Mouse (Mus musculus): ENCODE results near the gene Isca2.

Isca2 gene

DNA sequence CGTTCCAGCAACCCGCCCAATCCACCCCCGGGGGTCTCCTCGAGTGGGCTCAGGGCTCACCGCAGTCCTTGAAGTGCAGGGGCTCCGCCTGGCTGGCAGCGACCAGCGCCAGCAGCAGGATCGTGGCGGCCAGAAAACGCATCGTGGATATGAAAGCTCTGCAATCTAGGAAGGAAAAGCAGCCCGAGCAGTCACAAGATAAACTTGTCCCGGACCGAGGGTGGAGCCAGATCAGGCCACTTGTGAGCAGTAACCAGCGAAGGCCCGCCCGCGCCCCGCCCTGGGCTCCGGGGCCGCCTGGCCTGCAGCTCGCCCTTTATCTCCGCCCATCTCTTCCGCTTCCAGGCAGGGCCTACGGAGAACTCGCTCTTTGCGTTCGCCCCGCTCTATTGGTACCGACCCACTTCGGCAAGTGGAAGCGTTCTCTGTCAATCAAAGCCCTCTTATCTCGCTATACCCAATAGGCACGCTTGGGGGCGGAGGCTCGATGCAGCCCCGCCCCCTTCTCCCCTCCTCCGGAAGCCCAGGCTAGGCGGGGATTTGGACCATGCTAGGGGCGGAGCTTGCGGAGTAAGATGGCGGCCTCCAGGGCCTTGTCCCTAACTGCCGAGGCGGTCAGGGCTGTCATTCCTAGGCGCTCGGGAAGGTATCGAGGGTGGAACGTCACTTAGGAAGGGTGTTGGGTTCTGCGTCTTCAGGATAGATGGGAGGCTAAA is at the start of gene Isca2, which contains the start of gene Npc2:
Gene Isca2 (plus strand): TSS at position 526 of the 716 bp plus-strand sequence.
Gene Npc2 (minus strand): TSS at position 427 of the 716 bp plus-strand sequence.
- DNase-seq = peak; percentile 99

DNA sequence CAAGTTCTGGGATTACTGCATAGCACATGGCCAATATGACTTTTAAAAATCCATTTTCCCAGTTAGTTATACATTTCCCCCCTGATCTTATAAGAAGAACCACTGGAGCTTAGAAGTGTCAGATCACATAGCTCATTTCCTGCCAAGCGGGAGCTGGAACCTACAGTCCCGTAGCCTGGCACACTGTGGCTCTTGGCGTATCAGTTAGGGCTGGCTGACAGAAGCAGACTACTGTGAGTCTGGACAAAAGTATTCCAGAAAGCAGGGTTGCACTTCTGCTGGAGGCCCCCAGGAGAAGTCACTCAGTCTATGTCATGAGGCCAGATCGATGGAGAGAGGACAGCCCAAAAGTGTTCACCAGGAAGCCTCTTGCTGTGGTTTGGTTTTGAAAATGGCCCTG is 46.7 kb upstream of the Isca2 start:
- DNase-seq = no peak

DNA sequence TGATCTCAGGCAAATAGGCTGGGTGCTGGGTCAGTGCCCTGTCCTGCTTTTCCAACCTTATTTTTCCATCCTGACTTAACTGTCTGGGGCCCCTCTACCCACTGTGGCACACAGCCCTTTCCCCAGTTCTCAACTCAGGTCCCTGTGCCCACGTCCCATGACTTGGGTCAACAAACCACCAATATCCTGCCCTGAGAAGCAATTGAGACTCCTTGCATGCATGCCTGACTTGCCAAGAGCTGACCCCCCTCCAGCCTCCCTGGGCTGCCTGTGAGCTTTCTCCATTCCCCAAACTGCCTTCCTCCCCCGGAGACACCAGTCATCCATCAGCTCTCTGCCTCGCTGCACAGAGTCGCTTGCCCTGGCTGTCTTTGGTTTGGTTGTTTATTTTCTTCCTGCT is 46.1 kb upstream of the Isca2 start:
- no peak for DNase-seq

DNA sequence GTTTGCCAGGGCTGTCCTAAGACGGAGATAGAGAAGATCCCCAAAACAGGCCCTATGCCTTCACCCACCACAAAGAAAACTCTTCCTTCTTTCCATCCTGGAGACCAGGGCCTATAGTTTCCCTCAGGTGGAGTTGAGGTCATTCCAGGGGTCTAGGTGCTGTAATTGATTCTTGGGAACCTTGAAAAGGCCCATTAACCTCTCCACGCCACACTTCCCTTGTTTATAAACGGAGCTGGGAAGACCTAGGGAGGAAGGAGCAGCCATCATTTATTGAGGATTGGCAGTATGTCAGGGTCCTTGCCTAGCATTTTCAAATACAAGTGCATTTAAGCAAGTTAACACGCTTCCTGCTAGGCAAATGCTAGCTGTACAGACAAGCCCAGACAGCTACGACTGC is 45.6 kb upstream of the Isca2 start:
- DNase-seq = no peak

DNA sequence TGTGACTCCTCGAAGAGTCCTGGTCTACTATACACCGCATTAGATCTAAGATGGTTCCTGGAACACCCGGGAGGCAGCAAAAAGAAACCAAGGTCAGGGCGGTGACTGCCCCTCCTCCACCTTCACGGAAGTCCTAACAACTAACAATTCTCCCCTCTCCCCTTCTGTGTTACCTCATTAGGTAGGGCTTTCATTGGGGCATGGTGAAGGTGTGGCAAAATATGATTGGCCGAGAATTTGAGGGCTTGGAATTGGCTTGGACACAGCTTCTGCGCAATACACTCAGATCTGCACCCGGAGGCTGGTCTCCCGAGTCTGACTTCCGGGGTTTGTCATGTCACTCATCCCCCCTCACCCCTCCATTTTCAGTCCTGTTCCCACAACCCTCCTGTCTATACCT is 44.6 kb upstream of the Isca2 start:
- no peak for DNase-seq

DNA sequence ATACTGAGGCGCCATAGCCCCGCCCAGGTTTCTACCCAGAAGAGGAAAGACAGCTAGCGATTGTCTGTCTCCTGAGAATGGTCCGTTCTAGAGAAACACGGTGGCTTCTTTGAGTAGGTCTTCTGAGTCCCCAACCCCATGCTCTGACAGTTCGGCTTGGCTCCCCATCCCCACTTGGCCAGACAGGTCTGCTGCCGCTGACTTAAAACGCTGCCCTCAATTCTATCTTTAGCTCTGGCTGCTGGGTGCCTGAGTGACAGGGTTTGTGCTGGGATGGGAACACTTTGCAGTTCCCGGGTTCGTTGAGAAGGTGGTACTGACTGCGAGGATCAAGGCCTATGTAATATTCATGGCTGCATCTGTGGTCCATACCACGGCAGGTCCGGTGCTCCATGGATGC is 39.7 kb upstream of the Isca2 start:
- no peak for DNase-seq

DNA sequence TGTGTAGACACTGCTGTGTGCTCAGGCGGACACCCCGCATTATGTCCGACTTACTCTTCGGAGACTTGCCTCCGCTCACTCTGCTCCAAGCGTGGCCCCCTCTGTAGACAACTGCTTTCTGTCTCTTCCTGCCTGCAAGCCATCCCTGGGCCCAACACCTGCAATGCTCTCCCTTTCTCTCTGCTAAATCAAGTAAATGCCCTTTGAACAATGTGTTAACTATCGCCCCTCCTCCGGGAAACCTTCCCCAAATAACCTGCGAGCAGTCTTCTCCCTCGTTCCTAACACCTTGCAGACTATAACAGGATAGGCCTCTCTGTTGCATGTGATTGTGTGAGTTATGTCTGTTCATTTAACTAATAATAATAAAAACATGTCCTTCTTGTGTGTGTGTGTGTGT is 29.6 kb upstream of the Isca2 start:
- no peak for DNase-seq

DNA sequence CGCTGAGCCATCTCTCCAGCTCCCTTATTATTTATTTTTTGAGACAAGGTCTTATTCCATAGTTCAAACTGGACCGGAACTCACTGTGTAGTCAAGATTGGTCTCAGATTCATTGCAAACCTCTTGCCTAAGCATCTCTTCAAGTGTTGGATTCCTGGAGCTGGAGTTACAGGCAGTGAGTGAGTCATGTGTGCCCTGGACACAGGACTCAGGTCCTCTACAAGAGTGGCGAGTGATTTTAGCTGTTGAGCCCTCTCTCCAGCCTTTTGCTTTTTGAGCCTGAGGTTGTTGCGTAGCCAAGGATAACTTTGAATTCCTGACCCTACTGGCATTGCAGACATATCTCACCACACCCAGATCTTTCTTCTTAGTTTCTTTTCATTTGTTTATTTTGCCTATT is 27.4 kb upstream of the Isca2 start:
- DNase-seq = no peak

DNA sequence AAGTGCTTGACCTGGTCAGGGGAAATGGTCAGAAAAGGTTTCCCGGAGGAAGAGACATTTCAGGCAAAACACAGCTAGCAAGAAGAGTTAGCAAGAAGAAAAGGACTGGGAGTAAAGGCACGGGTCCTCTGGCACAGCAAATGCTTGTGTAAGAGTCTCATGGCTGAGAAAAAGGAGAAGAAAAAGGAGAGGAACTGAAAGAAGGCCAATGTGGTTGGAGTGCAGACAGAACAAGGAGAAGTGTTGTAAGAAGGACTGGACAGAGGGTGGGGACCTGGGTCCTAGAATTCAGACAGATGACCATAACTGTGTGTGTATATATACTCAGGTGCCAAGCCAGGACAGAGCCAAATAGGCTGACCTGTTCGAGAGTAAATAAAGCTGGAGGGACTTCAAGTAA is 24.9 kb upstream of the Isca2 start:
- DNase-seq = peak; percentile 51

DNA sequence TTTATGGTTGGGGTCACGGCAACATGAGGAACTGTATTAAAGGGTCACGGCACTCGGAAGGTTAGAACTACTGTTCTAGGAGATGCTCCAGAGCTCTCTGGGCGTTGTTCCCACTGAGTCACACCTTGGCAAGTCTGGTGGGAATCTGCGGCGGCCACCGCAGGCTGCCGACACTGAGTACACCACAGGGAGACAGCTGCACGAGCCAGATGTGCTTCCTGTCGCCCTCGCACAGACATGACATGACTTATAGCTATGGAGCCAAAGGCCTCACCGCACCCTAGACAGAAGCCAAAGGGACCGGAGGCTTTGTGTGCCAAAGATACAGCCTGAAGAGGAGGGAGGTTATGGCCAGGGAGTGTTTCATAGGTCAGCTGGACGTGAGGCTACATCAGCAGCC is 22.4 kb upstream of the Isca2 start:
- no peak for DNase-seq

DNA sequence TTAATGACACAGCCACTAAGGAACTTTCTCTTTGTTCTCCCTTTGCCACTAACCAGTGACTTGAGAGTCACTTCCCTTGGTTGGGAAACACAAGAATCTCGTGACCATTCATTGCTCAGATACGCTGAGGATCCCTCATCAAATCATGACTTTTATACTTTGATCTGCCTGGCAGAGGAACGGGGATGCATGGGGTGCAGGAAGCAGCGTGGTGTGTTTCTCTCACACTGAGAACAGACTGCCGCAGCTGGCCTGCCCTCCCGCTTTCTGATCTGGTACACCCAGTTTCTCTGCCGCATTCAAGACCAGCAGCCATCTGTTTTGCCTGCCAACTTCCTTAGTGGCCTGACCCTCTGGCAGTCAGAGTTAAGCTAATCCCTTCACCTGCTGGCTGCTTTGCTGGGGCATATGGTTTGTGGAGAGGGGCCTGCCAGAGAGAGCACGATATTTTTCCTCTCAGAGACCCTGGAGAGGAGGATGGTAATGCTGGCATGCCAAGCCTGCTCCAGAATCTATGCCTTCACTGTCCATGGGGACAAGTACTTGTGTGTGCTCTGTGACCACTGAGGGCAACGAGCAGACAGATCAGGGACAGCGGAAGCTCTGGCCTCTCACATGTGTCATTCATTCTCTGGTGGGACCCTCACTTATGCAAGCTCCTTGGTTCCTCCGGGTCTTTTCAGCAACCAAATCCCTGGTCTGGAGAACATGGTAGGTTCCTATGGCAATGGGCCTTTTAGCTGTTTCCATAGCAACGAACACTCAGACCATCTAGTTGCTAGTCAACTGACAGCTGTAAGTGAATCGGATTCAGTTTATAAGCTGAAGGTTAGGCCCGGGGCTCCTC is 20.7 kb upstream of the Isca2 start:
- peak; percentile 69 for DNase-seq

DNA sequence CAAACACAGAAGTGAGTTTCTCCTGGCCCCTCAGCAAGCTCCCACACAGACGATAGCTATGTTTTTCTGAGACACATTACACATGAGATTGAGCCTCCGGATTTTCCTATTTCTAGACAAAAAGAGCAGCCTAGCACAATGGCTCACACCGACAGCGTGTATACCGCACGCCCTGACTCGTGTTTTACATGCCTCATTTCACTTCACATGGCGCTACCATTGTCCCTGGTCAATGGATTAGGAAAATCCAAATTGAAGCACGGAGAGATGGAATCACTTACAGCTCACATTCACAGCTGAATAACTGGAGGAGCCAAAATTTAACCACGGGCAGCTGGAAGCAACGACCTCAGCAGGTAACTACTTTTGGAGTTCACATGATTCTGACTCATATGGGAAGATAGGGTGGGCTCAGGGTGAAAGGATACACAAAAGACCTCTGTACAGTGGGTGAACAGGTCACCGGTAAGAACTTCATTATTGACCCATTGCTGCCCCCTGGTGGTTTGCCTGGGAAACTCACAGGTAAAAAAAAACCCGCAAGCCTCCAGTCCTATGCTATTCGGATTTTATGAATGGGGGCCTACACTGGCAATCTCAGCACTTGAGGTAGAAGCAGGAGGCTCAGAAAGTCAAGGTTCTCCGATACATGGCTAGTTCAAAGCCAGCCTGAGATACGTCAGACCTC is 17.9 kb upstream of the Isca2 start:
- DNase-seq = no peak

DNA sequence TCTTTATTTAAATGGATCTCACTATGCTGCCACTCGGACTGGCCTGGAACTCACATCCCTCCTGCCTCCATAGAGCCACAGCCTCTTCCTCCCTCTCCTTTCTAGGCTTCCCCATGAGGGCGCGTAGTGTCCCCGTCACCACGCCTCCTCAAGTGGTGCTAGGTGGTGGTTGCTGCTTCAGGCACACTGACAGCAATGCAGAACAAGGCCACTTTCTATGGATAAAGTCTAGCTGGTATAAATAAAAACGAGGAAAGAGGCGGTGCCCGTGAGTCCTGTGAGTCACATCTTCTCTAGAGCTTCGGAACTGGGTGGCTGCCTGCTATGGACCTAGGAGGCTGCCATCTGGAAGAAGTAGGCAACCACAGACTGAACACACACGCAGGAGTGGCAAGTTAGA is 17.0 kb upstream of the Isca2 start:
- DNase-seq = peak; percentile 48

DNA sequence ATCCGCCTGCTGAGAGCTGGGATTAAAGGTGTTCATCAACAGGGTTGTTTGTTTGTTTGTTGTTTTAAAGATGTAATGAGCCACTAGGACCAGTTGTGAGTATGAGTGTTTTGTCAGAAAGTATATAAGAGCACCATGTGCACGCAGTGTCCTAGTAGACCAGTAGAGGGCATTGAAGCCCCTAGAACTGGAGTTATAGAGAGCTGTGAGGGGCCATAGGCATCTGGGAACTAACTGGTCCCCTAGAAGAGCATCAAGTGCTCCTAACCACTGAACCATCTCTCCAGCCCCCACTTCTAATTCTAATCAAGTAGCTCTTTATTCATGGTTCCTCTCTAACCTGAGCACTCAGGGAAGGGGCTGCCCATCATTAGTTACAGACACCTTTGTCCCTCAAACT is 14.0 kb upstream of the Isca2 start:
- DNase-seq = no peak

DNA sequence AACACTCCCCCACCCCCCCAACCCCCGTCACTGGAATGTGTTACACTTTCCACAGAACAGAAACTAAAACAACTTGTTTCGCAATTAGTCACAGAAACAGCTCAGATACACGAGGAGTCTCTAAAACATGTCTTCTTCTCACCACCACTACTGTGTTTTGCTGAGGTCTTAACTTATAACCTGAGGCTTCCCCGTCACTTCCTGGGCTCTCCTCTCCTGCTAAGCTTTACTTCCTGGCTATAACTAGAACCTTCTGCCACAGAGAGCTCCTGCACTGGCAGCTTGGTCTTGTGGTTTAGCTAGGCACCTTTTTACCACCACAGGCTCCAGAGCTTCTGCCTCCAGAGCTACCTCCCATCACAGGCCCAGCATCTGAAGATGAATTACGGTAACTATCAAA is 10.5 kb upstream of the Isca2 start:
- no peak for DNase-seq

DNA sequence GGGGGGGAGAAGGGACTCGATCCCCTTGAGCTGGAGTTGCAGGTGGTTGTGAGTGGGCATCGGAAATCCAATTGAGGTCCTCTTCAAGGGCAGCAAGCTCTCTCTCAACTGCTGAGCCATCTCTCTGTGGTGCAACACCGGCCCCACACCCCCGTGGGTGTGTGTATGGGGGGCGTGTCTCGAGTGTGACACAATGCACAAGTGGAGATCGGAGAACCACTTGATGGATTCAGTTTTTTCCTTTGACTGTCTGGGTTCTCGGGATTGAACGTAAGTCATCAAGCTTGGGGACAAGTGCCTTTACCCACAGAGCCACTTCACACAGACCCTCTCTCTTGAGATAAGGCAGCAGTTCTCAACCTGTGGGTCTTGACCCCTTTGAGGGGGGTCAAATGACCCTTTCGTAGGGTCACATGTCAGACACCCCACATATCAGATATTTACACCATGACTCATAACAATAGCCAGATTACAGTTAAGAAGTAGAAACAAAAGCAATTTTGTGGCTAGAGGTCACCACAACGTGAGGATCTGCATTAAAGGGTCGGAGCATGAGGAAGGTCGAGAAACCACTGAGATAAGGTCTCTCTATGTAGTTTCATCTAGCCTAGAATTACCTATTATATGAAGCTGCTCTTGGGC is 9.4 kb upstream of the Isca2 start:
- no peak for DNase-seq

DNA sequence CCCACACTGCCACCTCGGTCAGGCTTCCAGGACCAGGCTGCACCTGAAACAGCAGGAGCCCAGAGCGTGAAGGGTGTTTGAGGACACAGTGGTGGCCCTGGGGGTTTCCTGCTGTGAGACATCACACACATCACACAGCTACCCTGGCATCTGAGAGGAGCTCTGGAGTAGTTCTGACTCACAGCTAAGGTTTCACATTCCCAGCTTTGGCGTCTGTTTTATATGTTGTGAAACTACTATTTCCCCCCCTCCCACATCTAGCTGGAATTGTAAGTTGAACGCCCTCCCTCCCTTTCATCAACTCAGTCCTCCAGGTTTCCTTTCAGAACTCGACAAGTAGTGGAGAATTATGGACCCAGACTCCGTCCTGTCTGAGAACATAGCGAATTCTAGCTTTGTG is 8.3 kb upstream of the Isca2 start:
- no peak for DNase-seq

DNA sequence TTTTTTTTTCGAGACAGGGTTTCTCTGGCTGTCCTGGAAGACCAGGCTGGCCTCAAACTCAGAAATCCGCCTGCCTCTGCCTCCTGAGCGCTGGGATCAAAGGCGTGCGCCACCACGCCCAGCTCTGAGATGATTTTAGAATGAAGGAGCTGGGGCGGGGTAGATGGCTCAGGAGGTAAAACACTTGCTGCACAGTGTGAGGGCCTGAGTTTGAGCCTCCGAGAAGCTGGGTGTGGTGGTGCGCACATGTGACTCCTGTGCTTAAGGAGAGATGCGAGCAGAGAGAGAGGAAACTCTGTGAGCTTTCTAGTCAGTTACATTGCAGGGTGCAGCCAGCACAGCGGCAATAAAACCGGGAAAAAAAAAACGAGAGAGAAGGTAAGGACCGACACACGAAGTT is 7.5 kb upstream of the Isca2 start:
- DNase-seq = no peak

DNA sequence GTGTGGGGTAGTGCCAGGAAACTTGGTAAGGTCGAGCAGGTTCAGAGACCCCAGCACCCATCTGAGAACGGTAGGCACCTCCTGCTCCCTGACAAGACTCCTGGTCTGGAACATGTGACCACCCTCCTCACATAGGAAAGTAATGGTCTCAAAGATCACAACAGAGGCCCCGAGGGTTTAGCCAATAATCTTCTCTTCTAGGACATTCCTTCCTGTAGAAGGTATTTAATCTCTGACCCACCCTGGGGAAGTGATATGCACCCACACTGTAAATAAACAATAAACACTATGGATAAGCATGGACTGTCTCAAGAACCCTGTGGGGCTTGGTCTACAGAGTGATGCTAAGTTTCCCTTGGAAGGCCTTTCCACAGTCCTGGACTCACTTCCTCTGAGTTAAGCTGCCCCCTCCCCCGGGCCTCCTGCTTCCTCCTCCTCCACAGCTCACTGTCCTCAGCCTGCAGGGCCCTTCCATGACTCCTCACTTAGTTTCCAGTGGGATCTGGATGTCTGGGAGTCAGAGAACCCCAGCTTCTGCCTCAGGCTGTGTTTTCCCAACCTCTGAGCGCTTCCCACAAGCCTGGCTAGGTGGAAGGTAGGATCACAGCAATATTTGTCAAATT is 6.8 kb upstream of the Isca2 start:
- DNase-seq = no peak

DNA sequence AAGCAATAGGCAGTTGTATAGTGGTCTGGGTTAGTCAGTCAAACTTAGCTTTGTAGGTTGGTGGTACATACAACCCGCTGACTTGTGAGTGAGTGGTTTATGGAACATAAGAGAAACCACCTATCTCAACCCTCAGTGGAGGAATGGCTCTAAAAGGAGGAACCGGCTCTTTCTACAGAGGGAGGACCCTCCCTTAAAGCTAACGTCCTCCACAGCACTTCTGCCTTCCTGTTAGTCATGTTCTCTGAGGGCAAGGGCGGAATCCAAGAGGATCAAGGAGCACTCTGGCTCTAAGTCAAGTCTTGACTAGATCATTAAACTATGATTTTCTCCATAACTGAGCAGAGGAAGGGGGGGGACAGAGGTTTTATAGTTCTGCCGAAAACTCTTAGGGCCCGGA is 5.5 kb upstream of the Isca2 start:
- no peak for DNase-seq

DNA sequence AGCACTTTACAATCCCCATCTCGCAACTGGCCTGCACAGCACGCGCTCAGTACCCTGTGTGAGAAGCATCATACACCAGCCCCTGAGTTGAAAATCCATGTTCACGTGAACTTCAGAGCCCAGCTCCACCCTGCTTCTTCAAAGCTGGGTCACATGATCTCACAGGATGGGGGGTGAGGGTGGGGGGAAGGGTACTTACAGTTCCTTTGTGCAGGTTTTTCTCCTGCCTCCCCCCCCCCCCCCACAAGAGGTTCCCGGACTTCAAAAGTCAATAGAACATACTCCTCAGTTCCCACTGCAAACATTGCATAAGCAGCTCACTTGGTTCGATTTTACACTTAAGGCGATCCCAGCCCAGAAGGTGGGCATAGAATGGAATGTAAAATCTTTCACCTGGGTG is 3.4 kb upstream of the Isca2 start:
- DNase-seq = no peak

DNA sequence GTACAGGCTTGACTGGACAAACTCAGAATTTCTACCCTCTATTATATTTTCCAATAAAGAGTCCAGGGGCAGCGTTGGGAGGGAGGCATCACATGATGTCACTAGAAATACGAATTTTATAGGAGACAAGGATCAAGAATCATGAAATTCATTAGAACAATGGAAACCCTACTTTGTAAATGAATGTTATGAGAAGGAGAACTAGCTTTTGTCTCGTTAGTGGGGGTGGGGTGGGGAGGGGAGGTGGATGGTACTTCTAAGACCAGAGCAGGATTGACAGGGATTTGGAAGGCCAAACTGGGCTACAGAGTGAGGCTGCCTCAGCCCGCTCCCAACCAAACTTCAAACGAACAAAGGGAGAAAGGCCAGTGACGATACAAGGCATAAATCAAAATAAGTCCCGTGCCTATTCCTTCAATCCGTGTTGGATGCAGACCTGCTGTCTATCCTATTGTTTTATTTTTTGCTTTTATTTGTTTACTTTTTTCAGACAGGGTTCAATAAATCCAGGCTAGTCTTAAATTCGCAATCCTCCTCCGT is 1.0 kb upstream of the Isca2 start:
- DNase-seq = no peak

DNA sequence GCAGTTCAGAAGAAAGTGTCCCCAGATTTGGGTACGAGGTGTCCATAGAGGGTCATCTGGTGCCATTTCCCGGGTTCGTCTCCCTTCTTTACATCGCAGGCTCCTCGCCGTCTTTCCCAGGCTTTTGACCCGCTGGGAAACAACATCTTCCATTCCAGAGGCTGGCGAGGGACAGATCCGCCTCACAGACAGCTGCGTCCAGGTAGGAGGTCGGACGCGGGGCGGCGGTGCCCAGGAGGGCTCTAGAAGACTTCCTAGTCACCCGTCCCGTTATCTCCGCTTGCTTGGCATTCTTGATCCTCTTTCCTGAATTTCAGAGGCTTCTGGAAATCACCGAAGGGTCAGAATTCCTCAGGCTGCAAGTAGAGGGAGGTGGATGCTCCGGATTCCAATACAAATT is 425 bp downstream of the Isca2 start:
- DNase-seq = no peak

All from layer of hippocampus, adult 9-11 months (tissue).